Mouse (Mus musculus) B cell, adult 2 months (primary cell): ENCODE data around the gene Trabd2b.

Source experiments
- DNase-seq, 2 experiments: peaks; one replicate each; pipeline ENCODE4 v3.0.0; 2022

Trabd2b gene

DNA sequence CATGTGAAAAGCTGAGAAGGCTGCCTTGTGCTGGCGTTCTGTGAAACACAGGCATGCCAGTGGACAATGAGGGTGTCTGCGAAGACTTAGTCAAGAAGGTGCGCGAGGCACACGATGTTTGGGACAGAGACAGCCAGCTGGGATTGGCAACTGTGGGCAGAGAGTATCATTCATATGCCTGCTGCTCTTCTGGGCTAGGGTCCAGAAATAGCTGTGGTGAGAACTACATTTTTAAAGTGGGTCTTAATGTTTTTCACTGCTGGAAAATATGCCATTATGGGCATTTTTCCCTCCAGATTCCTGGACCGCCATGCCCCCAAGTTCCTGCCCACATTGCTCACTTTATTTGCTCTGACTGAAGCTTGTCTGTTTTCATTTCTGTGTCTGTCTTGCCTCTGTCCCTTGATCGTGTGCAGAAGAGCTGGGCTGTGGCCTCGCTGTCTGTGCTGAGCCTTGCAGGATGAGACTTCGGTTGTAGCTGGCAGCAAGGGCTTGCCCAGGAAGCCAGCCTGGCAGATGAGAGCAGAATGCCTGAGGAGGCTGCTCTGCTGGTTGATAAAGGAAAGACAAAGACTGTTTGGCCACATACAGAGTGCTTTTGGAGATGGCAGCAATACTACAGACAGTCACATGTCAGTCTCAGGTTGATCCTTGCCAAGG is 42.0 kb downstream of the Trabd2b start:
- no peak for DNase-seq

DNA sequence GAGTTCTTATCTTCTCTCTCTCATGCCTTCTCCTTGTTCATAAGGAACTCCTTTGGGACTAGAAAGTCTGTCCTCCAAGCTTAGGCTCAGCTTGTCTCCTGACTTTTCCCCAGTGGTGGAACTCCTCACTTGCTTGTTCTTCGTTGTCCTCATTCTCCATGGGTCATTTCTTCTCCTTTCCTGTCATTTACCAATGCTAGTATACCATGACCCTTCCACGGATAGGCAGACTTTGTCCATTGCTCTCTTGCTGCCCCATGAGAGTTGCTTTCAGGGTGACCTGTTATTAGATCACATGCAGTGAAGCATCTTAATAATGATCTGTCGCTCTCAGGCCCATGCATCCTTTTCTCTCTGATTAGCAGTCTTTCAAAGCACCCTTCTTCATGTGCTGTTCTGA is 46.6 kb downstream of the Trabd2b start:
- DNase-seq, result no peak

DNA sequence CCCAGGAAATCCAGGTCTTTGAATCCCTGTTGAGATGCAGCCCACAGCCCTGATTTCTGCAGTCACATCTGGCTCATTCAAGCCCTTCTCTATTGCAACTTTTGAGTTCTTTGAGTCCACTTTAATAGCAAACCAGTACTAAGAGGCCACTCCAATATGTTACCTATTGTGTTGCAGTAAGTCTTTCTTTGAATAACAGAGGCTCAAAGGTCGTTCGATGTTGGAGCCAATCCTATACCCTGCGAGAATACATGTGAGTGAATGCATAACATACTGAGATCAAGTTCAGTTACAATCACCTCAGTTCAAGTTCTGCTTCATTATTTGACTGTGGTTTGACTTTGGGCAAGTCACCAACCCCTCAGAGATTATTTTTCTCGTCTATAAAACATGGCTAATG is 47.5 kb downstream of the Trabd2b start:
- DNase-seq, result no peak

DNA sequence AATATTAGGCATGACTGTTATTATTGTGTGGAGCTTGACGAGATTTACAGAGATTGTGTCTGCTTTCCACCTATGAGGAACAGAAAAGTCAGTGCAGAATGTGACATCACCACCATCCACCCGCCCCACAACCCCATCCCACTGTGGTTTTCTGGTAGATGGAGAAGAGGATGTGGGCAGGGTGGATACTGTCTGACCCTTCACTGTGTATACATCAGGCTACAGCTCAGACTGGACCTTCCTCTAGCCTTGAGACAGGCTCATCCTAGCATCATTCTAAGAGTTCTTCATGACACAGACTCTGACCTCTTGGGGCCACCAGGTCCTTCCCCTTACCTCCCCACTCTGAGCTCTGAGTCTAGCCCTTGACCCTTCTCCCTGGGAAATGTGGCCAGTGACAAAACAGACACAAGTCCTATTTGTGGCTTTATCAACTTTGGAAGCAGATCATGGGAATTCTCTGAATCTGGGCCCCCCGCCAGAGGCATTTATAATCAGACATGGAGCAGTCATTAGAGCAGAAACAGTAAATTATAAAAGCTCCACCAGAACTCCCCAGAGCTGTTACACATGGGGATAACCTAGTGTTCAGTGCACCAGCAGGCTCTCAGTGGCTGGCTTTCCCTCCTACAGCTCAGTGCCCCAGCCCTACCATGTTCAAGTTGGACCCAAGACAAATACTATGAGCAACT is 48.1 kb downstream of the Trabd2b start:
- DNase-seq, result no peak

DNA sequence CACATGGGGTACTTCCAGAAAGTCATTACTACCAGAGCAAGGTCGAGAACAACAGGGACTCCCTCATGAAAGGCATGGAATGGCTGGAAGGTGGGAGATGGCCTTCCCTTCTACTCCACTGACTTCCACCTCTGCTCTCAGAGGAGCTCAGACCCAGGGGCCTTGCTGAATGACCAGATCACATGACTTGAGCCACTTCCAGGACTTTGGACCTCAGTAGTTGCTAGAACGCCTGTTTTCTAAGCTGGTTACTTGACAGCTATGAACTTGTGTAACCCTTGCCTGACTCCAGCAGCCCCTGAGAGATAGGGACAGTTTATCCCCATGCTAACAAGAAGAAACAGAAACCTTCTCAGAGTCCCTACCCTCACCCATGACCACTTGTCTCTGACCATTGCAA is 50.6 kb downstream of the Trabd2b start:
- DNase-seq, result no peak

DNA sequence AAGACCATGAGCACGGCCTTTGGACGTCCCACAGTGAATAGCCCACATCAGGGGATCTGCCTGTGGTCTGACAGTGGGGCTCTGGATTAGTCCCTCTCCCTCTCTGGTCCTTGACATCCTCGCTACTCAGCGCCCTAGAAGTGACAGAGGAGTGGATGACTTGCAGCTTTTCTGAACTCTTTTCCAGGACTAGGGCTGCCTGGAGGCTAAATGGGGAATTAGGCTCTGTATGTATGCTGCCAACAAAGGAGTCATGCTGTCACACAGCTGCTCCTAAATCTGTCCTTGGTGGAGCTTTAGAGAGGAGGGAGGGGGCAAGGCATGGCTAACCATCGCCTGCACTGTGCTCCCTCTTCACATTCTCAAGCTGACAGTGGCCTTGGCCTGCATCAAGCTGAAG is 53.1 kb downstream of the Trabd2b start:
- DNase-seq, result no peak

DNA sequence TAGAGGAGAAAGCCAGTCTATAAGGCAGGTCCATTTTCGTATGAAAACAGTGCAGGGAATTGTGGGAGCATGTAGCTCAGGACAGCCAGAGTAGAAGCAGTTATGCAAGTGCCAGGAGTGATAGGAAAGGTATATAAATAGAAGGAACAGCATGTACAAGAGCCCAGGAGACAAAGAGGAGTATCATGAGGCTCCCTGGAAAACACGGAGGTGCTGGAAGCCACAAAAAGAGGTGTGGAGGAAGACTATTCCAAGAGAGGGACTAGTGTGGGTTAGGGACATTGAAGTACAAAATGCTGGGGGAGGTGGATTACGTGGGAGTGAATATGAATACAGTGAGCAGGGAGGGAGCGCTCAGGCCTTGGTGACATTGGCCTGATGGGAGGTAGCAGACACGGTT is 53.9 kb downstream of the Trabd2b start:
- no peak for DNase-seq

DNA sequence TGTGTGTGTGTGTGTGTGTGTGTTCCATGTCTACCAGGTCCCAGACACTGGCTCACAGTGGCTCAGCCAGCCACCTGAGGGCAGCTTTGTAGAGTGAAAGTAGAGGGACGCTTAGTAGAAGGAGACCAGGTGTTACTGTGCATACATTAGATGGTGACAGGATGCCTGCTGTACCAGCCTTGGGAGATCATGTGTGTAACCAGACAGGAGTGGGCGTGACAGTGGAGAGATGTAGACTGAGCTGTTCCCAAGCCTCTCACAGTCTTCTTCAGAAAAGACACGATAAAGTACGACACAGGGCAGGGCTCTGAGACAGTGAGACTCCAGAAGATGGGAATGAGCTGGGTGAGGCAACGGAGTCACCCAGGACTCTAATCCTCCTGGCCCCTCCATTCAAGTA is 54.6 kb downstream of the Trabd2b start:
- no peak for DNase-seq

DNA sequence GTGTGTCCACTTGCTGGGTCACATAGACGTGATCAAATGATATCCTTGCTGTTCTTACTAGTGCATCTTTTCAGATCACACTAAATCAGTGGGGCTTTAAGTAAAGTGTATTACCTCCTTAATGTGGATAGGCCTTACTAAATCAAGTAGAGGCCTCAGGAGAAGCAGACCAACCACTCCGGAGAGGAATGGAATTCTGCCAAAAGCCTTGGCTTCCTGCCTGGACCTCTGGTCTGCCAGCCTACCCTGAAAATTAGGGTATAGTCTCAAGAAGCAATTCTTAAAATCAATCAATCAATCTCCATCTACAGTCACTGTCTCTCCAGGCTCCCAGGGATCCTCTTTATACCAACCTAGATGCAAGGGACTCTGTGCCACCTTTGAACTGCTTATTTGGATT is 59.1 kb downstream of the Trabd2b start:
- DNase-seq, result no peak

DNA sequence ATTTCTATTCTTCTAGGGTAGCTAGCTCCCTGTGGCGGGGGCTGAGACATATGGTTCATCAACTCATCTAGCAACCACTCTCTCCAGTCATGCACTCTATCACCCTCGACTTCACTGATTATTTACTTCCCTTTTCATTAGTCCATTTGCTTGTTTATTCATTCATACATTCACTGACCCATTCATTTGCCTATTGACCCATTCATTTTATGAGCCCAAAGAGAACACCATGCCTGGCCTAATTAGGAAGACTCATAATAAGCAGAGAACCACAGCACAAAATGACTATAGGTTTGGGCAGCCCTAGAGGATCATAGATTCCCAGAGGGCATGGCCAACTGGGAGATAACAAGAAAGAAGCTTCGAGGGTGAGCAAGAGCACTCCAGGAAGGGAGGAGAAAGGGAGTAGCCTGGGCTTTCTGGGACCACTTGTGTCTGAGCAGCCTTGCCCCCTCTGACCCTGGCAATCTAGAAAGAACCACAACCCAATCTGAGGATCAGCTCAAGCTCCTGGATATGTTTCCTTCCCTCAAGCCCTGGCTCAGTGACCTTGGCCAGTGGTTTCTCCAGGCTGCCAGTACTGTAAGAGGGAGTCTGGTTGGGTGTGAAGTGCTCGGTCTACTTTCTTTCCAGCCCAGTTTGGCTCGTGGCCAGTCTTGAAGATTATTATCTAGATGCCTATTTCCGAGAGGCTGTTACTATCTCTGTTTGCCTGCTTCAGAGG is 61.0 kb downstream of the Trabd2b start:
- no peak for DNase-seq

DNA sequence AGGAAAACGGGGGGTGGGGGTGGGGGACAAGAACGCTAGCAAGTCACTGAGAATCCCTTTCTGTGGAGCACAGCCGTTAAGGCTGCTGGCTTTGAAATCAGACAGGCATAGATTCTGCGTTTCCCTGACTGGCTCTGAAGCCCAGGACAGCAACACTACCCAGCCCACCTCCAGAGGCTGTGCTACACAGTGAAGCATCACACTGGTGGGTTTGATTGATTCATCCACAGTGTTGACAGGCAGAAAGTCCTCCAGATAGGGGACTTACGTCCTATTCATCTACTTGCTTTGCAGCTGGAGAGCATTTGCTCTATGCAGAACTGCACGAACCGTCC is 61.5 kb downstream of the Trabd2b start:
- no peak for DNase-seq

DNA sequence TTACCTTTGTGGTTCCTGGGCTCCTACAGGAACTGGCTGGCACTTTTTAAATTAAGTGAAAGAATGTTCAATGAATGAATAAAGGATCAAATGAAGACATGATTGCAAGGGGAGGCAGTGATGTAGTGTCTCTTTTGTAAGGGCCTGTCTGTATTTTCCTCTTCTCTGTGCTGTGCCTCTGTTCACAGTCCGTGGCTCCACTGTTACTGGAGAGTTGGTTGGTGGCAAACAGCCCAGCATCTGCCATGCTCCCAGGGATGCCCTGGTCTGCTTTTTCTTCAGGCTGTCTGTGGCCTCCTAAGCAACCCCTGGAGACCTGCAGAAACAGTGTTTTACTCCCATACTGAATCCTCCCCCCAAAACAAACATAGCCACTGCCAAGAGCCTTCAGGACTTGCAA is 63.4 kb downstream of the Trabd2b start:
- DNase-seq, result no peak

DNA sequence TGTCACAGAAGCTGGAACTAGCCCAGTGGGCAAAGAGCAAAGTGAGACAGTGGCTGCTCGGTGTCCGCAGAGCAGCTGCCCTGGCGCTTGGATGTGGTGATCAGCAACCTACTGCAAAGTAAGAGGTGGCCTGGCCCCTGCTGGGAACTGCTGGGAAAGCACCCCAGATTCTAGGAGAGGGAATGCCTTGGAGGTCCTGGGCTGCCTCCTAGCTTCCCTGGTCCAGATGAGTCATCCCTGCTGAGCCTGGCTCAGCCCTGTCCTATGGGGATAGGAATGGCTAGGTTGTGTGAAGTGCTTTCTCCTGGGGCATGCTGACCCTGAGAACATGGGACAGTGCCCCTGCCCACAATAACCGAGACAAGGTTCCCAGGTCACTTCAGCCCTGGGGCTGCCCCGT is 65.6 kb downstream of the Trabd2b start:
- DNase-seq, result no peak

DNA sequence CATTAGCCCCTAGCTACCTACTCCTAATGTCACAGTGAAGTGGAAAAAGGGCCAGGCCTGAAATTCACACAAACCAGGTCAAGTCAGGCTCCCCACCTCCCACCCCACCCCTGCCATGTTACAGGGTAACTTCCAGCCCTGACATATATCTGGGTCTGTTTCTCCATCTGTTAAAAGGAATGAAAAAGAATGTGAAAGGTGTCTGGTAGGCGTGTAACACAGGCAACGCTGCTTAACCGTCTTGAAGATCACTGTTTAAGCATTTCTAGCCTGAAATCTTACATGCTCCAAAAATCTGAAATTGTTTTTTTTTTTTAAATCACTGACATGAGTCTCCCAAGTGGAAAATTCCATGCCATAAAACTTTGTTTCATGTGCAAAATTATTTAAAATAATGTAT is 69.8 kb downstream of the Trabd2b start:
- DNase-seq, result no peak

DNA sequence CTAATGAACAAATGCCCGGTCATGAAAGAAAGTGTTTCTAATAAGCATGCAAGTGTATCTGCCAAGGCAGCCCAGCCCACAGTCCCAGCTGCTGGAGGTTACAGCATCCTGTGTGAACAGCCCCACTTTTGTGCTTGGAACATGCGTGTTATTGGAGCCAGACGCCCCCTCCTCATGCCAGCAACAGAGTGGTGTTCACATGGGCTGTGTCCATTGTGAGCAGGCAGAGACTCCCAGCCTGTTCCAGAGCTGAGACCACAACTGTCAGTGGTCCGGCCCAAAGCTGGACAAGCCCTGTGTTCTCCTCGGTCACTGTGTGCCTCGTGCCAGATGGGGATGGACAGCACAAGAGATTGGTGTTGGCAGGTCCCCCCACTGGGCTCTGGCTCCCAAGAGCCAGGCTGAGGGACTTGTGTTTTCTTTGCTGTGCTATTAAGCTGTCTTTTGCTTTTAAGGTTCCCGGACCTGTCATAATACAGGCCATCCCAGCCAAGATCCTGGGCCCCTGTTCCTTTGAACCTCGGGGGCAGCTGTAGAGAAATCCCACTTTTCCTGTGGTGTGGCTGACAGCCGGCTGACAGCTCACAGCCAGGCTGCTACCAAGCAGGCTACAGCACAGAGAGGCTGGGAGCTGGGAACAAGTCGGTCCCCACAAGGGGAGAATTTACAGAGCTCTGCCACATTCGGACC is 70.7 kb downstream of the Trabd2b start:
- no peak for DNase-seq

DNA sequence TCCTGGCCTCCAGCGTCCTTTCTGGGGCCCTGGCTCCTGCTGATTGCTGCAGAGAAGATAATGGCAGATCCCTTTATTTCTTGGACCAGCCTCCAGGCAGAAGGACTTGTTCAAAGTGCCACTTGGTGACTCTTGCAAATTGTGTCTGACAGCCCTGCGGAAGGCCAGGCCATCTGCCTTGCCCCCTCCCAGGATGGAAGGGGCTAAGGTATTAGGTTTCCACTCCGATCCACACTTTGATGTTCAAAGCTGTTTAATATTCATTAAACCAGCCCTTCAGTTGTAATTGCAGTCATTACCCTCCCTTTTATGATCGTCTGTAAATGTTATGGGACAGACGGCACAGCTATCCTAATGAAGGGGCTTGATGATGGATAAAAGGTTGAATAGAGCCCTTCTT is 75.0 kb downstream of the Trabd2b start:
- no peak for DNase-seq

DNA sequence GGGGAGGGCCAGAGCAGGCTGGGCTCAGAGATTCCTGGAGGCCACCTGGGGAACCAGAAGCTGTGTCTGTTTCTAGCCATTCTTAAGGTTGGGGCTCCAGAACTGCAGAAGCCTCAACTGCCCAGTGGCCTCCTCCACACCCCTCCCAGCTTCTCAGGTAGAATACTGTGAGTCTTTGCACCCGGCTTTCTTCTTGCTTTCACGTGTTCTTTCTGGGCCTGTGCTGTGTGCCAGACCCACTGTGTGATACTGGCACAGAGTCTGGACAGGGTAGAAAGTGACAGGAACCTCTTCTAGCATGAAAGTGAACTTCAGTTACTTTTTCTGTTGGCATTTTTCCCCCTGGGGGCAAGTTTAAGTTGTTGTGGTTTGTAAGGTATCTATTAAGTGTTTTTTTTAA is 77.6 kb downstream of the Trabd2b start:
- DNase-seq, result no peak

DNA sequence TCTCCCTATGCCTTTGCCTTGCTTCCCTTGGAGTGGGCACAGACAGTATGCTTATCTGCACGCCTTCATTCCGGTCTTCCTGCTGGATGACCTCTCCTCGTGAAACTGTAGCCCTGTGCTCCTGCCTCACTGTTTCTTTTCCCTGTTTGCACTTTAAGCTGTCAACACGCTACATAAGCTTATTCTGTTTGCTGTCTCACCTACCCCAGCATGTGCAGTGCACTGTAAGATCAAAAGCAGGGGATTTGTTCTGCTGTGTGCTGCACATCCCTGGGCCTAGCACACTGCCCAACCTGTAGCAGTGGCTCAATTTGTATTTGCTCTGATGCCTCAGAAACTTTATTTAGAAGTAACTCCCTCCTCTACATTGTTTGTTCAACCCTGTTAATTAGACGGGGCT is 79.5 kb downstream of the Trabd2b start:
- DNase-seq, result no peak

DNA sequence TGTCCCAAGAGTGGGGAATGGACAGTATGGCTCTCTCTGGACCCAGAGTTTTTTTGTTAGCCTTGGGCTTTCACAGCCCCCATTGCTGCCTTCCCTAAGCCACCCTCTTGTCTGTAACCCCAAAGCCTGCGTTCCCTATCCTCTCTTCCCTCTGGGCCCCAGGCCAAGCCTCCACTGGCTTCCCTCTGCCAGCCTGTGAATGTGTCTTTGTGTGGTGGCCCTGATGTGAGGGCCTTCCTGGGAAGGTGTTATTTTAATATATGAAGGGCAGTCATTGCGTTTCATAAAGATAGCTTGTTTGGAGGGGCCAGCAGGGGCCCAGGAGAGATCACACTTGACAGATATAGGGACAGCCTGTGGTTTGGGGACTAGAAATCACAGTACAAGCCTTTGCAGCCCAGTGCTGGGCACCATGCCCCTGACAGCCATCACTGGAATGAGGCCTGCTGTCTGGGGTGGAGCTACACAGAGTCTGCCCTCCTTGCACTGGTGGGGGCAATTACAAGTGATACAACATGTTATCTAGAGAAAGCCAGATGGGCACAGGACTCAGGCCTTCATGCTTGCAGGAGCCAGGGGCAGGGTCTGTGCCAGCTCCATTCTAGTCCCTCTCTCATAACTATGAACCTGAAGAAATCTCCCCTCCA is 80.5 kb downstream of the Trabd2b start:
- no peak for DNase-seq

DNA sequence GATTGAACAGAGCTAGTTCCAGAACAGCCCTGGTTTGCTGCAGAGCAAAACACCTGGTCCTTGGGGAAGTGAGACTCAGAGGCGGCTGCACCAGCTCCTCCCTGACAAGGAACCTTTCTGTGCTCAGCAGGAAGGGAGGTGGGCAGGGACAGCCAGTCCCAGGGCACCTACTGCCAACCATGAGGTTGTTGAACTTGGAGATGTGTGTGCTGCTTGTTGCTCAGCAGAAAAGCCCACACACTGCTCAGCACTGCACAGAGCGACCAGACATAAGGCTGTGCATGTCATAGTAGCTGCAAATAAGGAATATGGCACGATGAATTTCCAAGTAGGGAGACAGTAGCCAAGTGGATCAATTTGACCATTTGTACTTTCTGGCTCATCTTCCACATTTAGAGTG is 81.2 kb downstream of the Trabd2b start:
- DNase-seq, result no peak

DNA sequence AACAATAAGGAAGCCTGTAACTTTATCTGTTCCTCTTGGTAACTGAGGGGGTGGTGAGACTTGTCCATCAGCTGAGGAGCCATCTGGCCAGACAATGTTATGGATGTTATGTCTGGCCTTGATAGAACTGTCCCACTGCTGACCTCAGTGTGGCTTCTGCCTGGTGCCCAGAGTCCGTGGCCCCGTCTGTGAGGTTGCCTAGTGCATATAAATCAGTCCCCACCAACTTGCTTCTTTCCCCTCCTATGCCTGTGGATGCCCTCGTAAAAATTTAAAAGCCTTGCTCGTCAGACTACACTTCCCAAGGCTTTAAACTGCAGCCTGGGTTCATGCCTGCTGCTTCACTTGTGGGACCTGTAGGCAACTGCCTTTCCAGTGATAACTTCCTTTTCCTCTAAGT is 85.6 kb downstream of the Trabd2b start:
- DNase-seq, result no peak

DNA sequence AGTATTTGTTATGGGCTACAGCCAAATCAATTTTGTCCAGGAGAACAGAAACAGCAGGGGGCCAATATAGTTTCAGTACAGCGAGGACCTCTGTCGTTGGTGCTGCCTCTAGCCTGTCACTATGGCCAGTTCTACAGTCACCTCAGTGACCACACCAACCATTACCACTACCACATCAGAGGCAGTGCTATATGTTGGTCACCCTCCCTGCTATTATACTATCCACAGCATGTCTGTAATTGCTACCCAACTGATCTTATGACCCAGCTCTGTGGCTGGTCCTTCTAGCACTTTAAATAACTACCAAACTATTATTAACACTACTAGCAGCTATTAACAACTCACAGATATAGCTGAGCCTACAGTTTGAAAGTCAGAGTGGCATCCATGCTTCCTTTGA is 87.5 kb downstream of the Trabd2b start:
- DNase-seq, result no peak

DNA sequence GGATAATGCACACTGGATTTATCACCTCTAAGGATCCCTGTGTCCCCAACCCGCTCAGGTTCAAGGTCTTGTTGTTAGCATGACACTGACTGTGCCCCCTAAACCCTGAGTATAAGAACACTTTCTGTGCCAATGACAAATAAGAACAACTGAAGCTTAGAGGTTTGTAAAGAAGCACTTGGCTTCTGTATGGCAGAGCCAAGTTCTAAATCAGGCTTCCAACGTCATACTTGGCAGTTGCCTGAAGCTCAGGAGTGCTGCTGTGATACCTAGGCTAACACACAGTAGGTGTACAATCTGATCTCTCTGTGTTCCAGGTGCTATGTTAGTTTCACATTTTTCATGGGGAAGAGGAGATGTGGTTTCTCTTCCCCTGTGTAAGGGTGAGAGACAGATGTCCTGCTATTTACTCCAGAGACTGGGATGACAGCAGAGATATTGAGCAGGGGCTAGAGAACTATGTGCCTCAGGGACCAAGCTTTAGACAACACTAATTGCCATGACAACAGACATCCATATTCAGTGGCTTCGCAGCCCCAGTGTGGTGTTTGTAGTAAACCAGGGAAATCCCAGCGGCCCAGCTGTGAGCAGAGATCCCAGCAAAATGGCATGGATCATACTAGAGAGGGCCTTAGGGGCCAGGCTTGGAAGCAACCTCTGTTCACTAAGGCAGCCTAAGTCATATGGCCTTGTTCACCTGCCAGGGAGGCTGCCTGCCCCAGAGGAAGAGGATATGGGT is 89.3 kb downstream of the Trabd2b start:
- no peak for DNase-seq
